Mouse (Mus musculus) heart, postnatal 14 days (tissue): ENCODE data around the gene Itga1. TPM values are rescaled to one million over a fixed set of nuclear protein-coding genes. Genes with fewer than 3 reads are reported as not detected.

Source experiments
- DNase-seq, 2 experiments: peaks; one replicate each; pipeline ENCODE4 v3.0.0; 2021 to 2022
- intact Hi-C: fragments of 180-260 bp; cut with DNase I; formaldehyde crosslinking; loops from one replicate; pipeline ENCODE4 v1.15.1; 2025
- long read RNA-seq, 2 experiments: library from polyadenylated mRNA; stranded (forward); transcript quantifications; one replicate each; pipeline ENCODE4 v2.0.0; 2021
- total RNA-seq, 2 experiments: library from RNA; stranded (reverse); gene quantifications; 2 replicates each; pipeline ENCODE4 v1.2.3; 2021

Itga1 gene
- total RNA-seq = 10 to 100 TPM; 63.3 to 64.1 TPM
- long read RNA-seq, experiment 1, full-length matches to known transcripts = 11 of 20 reads
- long read RNA-seq, experiment 1, partial matches to known transcripts = 4 of 20 reads
- long read RNA-seq, experiment 1, other reads (novel, unspliced or antisense) = 5 of 20 reads
- long read RNA-seq, experiment 2, full-length matches to known transcripts = 9 of 14 reads
- long read RNA-seq, experiment 2, partial matches to known transcripts = 1 of 14 reads
- long read RNA-seq, experiment 2, other reads (novel, unspliced or antisense) = 4 of 14 reads

DNA sequence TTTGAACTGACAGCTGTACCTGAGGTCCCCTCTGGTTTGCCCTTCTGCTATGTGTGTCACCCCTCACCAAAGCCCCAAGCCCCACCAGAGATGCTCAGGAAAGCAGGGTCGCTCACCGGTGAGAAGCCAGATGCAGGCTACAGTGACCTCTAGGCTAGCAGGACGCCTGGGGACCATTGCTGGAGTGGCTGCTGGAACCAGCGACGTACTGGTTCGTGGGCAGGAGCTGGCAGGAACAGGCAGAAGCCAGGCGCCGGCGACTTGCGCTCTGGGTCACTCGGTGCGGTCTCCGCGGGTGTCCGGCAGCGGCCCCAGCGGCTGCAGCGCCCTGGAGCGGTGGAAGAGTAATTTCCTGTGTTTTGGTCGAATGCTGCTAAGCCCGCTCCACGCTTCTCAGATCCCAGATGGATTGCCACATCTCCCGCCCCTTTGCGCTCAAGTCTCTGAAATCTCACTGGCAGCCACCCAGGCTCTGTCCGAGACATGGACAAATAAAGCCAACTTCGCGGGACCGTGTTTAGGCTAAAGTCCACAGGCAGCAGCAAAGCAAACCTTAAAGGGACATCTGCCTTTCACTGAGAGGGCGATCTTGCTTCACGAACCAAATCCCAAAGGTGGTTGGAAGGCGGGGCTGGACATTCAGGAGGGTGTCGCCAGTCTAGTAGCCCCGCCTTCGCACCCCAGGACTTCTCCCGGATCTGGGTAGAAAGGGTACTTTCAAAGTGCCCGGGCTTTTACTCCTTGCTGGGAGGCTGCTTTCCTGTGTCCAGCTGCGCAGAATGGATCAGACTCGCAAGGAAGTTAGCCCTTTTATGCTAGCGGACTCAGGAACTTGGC is at the start of gene Itga1, which contains the start of gene Gm49395:
Gene Itga1 (minus strand): TSS at position 610 of the 837 bp plus-strand sequence.
Gene Gm49395 (minus strand): TSS at position 567 of the 837 bp plus-strand sequence.
- DNase-seq = peak; percentile 83 to 84
- intact Hi-C loops = loop anchor here (2.0 to 10.0 kb wide), 6 partner anchors 51 to 1613 kb away; no protein-coding TSS in a partner anchor

- no peak for DNase-seq
- intact Hi-C loops = loop anchor here (5.0 kb wide), 1 partner anchor 48 kb away; the partner anchor contains the start of genes Gm49395 and Itga1
Measured at GRCm38 (mm10) chr13:115150602-115151001, 48.8 kb upstream of the Itga1 start.

GRCm38 (mm10) chr13:115149849-115150248 is 48.1 kb upstream of the Itga1 start:
- DNase-seq = no peak
- intact Hi-C loops = loop anchor here (5.0 kb wide), 1 partner anchor 48 kb away; the partner anchor contains the start of genes Gm49395 and Itga1

GRCm38 (mm10) chr13:115143575-115143974 is 41.8 kb upstream of the Itga1 start:
- no peak for DNase-seq
- intact Hi-C loops = no loop called here

DNA sequence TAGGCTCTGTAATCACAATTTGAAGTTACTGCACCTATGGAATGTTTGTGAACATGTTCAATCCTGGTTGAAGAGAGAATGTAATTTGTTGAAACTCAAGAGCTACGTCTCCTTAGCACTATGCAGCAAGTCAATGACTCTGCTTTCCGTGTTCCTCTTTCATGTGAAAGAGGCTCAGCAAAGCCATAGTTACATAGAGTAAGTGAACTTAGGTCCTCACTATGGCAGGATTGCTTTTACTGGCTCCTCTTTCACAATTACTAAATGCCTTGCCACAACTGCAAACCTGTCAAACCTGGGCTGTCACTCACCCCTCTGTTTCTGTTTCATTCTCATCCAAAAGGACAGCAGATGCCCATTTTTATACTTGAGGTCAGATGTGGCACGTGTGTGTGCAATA is 40.3 kb upstream of the Itga1 start:
- intact Hi-C loops = no loop called here
- no peak for DNase-seq

- DNase-seq = no peak
- intact Hi-C loops = no loop called here
Measured at GRCm38 (mm10) chr13:115138513-115138912, 36.7 kb upstream of the Itga1 start.

GRCm38 (mm10) chr13:115136761-115137160 is 35.0 kb upstream of the Itga1 start:
- intact Hi-C loops = no loop called here
- no peak for DNase-seq

DNA sequence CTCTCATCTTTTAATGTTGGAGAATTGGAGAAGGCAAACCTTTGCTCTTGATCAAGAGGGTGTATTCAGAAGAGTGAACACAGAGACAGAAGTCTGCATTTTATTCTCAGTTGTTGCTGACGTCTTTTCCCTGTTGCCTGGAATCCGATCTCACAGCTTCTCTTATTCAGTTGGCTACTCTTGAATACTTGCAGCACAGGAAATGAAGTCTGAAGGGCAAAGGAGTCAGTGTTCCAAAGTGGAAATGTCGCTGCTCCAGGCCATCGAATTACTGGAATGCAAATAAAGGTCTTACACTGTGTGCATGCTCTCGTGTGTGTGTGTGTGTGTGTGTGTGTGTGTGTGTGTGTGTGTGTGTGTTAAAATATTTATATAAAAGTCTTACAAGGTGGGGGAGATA is 30.7 kb upstream of the Itga1 start:
- DNase-seq = no peak

DNA sequence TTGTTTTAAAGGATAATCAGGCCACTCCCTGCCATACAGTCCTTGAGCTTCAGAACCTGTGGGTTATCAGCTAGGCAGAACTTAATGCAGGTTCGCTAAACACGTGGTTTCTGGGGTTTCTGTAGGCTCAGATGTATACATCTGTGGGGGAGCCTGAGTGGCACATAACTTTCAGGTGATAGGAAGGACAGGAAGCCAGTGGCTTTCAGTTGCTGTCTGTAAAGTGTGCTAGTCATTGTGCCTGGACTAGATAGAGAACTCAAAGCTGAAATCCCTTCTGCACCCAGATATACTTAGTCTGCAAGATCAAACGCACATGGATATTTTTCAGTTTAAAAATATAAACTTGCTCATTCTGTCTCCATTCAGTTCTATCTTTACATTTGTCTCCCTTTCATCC is 29.6 kb upstream of the Itga1 start:
- DNase-seq = no peak
- intact Hi-C loops = no loop called here

More for the DNA sequence above, 30.7 kb upstream of the Itga1 start:
- intact Hi-C loops = no loop called here

DNA sequence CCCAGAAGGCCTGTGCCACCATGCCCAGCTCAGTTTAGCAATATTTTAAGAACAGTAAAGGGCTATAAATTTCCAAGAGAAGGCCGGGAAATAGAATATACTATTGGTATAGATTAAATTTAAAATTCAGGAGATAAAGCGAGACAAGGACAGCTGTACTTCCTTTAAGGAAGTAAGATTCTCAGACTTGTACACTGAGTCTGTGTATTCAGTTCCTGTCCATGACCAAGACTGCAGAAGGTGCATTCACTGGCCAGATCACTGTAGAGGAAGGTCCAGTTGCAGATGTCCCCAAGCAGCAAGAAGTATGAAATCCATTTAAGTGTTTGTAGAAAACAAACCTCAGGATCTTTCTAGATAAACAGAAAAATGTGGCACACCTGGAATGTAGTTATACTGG is 28.3 kb upstream of the Itga1 start:
- intact Hi-C loops = no loop called here

GRCm38 (mm10) chr13:115127826-115128225 is 26.1 kb upstream of the Itga1 start:
- no peak for DNase-seq
- intact Hi-C loops = loop anchor here (5.0 kb wide), 1 partner anchor 89 kb away; no protein-coding TSS in a partner anchor

More for the DNA sequence above, 28.3 kb upstream of the Itga1 start:
- DNase-seq = no peak

- DNase-seq = no peak
- intact Hi-C loops = loop anchor here (5.0 kb wide), 1 partner anchor 91 kb away; no protein-coding TSS in a partner anchor
Measured at GRCm38 (mm10) chr13:115126534-115126933, 24.8 kb upstream of the Itga1 start.

DNA sequence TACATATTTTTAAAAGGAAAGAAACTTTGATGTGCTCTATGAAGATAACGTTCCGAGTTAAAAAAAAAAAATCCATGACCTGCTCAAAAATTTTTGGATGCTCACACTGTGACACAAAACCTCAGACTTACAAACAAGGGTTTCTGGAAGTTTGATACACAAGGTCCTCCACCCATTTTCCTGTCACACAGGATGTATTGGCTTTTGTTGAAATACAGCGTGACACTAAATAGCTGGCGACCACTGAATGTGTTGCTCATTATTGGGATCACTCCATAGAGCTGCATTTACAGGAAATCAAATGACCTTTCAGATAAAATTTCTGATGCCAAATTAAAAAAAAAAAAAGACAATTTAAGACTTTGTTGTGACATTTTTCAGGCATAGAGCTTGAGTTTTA is 23.4 kb upstream of the Itga1 start:
- intact Hi-C loops = loop anchor here (5.0 kb wide), 1 partner anchor 92 kb away; no protein-coding TSS in a partner anchor
- no peak for DNase-seq

DNA sequence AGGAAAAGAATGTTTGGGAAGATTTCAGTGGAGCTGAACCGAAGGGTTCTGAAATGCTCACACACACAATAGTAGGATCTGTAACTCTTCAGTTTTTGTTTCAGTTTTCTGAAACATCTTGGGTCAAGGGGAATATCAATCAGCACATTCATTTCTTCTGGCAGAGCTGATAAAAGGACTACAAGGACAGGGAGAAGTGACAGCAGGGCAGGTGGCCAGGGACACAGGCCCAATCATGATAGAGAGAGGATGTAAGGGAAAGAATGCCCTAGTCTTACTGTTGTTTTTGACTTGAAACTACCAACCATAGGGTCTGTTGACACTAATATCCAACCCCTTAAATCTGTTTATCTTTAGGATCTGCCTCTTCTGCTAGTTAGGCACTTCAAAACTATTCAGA is 22.8 kb upstream of the Itga1 start:
- intact Hi-C loops = no loop called here
- no peak for DNase-seq

DNA sequence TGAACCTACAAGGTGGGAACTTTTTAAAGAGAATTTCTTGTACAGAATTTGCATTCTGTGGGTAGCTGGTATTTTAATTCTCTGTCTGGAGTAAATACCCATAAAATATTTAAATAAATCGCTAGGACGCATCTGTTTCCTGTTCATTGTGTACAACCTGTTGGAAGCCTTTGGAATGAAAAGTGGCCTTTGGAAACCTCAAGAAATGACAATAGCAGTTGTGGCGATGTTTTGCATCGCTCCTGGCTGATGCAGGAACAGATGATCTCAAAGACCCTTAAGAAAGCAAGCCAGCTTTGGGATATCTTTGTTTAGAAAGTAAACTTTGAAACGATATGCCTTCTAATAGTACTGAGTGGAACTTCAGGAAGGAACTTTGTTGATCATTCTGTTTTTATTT is 17.0 kb upstream of the Itga1 start:
- no peak for DNase-seq
- intact Hi-C loops = no loop called here

DNA sequence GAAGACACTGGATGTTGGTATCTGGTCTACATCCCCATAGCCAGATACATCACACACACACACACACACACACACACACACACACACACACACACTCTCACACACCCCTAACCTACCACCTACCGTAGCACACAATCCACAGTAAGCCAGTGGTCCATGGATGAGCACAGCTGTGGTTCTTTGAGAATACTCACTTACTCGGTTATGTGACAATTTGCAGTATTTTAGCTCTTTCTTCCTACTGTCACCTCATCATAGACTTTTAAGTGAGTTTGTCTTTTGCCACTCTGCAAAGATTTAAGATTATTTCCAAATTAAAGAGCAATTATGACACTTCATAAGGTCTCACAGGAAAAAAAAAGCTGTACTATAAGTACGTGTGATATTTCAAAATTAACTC is 16.4 kb upstream of the Itga1 start:
- intact Hi-C loops = no loop called here
- no peak for DNase-seq

GRCm38 (mm10) chr13:115116930-115117621 is 15.3 kb upstream of the Itga1 start:
- intact Hi-C loops = no loop called here
- DNase-seq = no peak

DNA sequence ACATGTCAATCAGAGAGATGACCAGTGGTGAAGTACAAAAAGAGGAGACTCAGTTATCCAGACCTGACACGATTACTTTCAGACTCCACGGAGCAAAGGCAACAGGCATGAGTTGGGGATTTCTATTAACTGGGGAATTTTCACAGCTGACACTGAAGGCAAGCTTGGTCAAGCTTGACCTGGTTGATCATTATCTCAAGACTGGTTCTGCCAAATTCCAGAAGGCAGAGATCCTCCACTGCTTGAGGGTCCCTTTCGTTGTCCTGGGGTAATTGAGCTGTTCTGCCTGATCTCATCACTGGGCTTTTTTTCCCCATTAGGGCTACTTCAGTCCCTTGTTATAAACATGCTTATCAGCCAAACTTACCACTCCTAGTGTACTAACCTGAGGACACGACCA is 7.9 kb upstream of the Itga1 start:
- intact Hi-C loops = loop anchor here (10.0 kb wide), 2 partner anchors 275 to 1605 kb away; no protein-coding TSS in a partner anchor
- no peak for DNase-seq

DNA sequence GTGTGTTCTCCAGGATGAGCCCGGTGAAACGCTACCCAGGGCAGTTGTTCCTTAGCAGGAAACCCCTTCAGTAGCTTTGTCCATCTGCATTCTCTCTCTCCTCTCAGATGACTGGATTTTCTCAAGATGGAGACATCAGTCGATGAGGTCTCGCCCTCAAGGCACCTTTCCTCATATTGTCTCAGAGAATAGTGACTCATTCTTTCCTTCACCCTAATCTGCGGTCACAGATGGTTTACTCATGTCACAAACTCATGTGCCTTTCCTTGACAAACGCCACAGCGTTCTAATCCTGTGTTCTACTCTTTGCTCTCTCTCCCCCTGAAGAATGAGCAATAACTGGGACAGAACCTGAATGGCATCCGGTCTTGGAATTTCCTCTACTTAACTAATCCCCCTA is 5.7 kb upstream of the Itga1 start:
- intact Hi-C loops = loop anchor here (10.0 kb wide), 2 partner anchors 273 to 1607 kb away; no protein-coding TSS in a partner anchor
- no peak for DNase-seq

GRCm38 (mm10) chr13:115106183-115106582 is 4.4 kb upstream of the Itga1 start:
- DNase-seq = no peak
- intact Hi-C loops = loop anchor here (10.0 kb wide), 2 partner anchors 271 to 1609 kb away; no protein-coding TSS in a partner anchor
